Mouse (Mus musculus): ENCODE measurements at regions not wholly inside any gene's neighbourhood (a gene's known extent, or its start where the extent isn't known, plus 50 kb on each side); places are given as distances from the start of the nearest gene placed in this dataset.

DNA sequence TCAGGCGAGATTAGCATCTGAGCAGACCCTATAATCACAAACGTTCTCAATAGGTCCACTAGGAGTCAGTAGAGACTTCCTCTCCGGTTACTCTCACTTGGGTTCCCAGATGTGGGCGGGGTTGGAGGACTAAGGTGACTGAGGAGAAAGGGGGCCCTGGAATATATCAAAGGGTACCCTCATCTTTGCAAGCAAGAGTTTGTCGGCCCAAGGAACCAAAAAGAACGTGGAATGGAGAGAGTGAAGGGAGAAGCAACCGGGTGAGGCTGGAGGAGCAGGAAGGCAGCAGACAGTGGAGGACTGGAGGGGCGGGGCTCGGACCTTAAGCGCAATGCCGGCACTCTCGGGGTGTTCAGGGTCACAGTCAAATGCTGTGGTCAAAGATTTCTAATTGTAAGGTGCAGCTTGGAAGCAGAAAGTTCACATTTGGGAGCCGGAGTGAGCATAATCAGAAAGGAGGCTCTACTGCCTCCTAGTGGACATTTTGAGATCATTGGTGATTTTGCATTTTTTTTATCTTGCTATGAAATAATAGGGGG is 68.3 kb upstream of the Smox start (continued):
- TF ChIP-seq USF1 (IDR thresholded peaks at IDR 0.05; ENCODE audit: low read depth, low read length) (no peak), HCFC1 (IDR thresholded peaks at IDR 0.05; ENCODE audit: low read depth, low read length) (peak; percentile 29), MYC (IDR thresholded peaks at IDR 0.05; ENCODE audit: low read depth, low read length) (peak; percentile 11; the same call in 1 of the 2 replicates), MAX (IDR thresholded peaks at IDR 0.05; ENCODE audit: low read length) (no peak), MAZ (IDR thresholded peaks at IDR 0.05; ENCODE audit: low read depth, low read length) (peak; percentile 89), POLR2AphosphoS2 (IDR thresholded peaks at IDR 0.05; ENCODE audit: low read depth, low read length) (no peak)

- H3K27ac ChIP-seq (ENCODE audit: insufficient read depth, low read depth): no peak overlapping the region
- H3K4me3 ChIP-seq (replicated peaks in 1 of 3; ENCODE audit: low read depth in 2 of 3, low read length in 2 of 3, poor library complexity in 1 of 3): no peak overlapping the region
- H3K27me3 ChIP-seq (replicated peaks): no peaks in the 10 kb centered on the region
- H3K36me3 ChIP-seq (replicated peaks in 1 of 2; ENCODE audit: control insufficient read depth in 1 of 2, insufficient read depth in 1 of 2, low read length in 1 of 2): no peaks in the 10 kb centered on the region
- no peak overlapping the region for H3K4me2 ChIP-seq (ENCODE audit: insufficient read depth, low read depth, poor library complexity, severe bottlenecking)
- peaks cover 3 to 21% of the 10 kb centered on the region in 2 experiments for H3K4me1 ChIP-seq (ENCODE audit: control insufficient read depth in 1 of 2, insufficient read depth in 2 of 2)
- no peaks in the 10 kb centered on the region for H3K79me2 ChIP-seq (replicated peaks; ENCODE audit: control insufficient read depth, extremely low read depth, insufficient read depth, poor library complexity, severe bottlenecking)
- no peak for DNase-seq (ENCODE audit: extremely low read depth)
- TF ChIP-seq GABPA (IDR thresholded peaks at IDR 0.05; ENCODE audit: insufficient replicate concordance, low read depth, low read length): no peak
- no peak for TF ChIP-seq TCF12 (IDR thresholded peaks at IDR 0.05; ENCODE audit: low read depth, low read length)
- no peak for TF ChIP-seq PAX5 (IDR thresholded peaks at IDR 0.05; ENCODE audit: low read length)
- no peak for TF ChIP-seq BHLHE40 (IDR thresholded peaks at IDR 0.05; ENCODE audit: low read depth, low read length)
- no peak for TF ChIP-seq USF2 (conservative IDR thresholded peaks at IDR 0.05; ENCODE audit: low read depth, low read length)
- TF ChIP-seq SIN3A (IDR thresholded peaks at IDR 0.05; ENCODE audit: low read length): no peak
- no peak for TF ChIP-seq CTCF (conservative IDR thresholded peaks at IDR 0.05 in 1 of 2, IDR thresholded peaks at IDR 0.05 in 1 of 2; ENCODE audit: low read depth in 2 of 2, low read length in 2 of 2)
- no peak for TF ChIP-seq POLR2AphosphoS2 (IDR thresholded peaks at IDR 0.05; ENCODE audit: low read depth, low read length)
- TF ChIP-seq JUN (IDR thresholded peaks at IDR 0.05; ENCODE audit: insufficient read depth, low read depth, low read length): no peak
- TF ChIP-seq TBP (conservative IDR thresholded peaks at IDR 0.05; ENCODE audit: low read depth, low read length): no peak
- no peak for TF ChIP-seq CHD1 (IDR thresholded peaks at IDR 0.05; ENCODE audit: low read depth, low read length)
- in situ Hi-C loops (cut with MboI; ENCODE audit: low pct_ligation_motif_present, low pct_unique_long_range_greater_than_20kb, low sequenced_read_pairs) (loop anchor here (10.0 kb wide), 2 partner anchors 87 to 123 kb away; no protein-coding TSS in a partner anchor), dilution Hi-C loops (cut with MboI; ENCODE audit: extremely low pct_ligation_motif_present, extremely low pct_unique_long_range_greater_than_20kb, low sequenced_read_pairs) (no loop called here)
- no peaks in the 10 kb centered on the region for H3K9me3 ChIP-seq (replicated peaks; ENCODE audit: low read length)
- H3K9ac ChIP-seq (ENCODE audit: insufficient read depth, low read depth): no peak overlapping the region
These were observed 65.4 kb upstream of the Rnf24 start for GRCm38 (mm10) chr2:131418130-131418529.

DNA sequence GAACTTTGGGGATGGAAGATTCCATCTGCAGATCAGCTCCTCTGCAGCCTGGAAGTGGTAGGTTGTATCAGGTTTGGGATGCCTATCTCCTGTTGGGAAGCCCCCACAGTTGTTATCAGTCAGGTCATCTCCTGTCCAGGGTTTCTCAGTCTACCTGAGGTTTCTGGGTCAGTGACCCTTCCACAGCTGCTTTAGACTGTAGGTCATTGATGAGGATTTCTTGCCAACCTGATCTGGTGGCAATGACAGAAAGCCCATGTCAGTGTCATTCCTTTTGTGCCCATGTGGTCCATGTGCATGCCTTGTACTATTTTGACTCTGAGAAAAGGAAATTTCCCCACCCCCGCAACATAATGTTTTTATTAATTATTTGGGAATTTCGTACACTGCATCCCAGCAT is 64.8 kb upstream of the Rnf24 start:
- no peak overlapping the region for H3K4me3 ChIP-seq (replicated peaks in 1 of 3; ENCODE audit: low read depth in 2 of 3, low read length in 2 of 3, poor library complexity in 1 of 3)
- TF ChIP-seq E2F4 (IDR thresholded peaks at IDR 0.05; ENCODE audit: insufficient replicate concordance, low read depth, low read length): no peak
- peaks cover 3 to 18% of the 10 kb centered on the region in 2 experiments for H3K4me1 ChIP-seq (ENCODE audit: control insufficient read depth in 1 of 2, insufficient read depth in 2 of 2)
- no peaks in the 10 kb centered on the region for H3K79me2 ChIP-seq (replicated peaks; ENCODE audit: control insufficient read depth, extremely low read depth, insufficient read depth, poor library complexity, severe bottlenecking)
- no peak overlapping the region for H3K9ac ChIP-seq (ENCODE audit: insufficient read depth, low read depth)
- dilution Hi-C loops (cut with MboI; ENCODE audit: extremely low pct_ligation_motif_present, extremely low pct_unique_long_range_greater_than_20kb, low sequenced_read_pairs) (no loop called here), in situ Hi-C loops (cut with MboI; ENCODE audit: low pct_ligation_motif_present, low pct_unique_long_range_greater_than_20kb, low sequenced_read_pairs) (loop anchor here (10.0 kb wide), 2 partner anchors 87 to 123 kb away; no protein-coding TSS in a partner anchor)
- no peaks in the 10 kb centered on the region for H3K9me3 ChIP-seq (replicated peaks; ENCODE audit: low read length)
- no peak overlapping the region for H3K4me2 ChIP-seq (ENCODE audit: insufficient read depth, low read depth, poor library complexity, severe bottlenecking)
- no peak for DNase-seq (ENCODE audit: extremely low read depth)
- H3K27ac ChIP-seq (ENCODE audit: insufficient read depth, low read depth): no peak overlapping the region
- H3K36me3 ChIP-seq (replicated peaks in 1 of 2; ENCODE audit: control insufficient read depth in 1 of 2, insufficient read depth in 1 of 2, low read length in 1 of 2): no peaks in the 10 kb centered on the region
- no peaks in the 10 kb centered on the region for H3K27me3 ChIP-seq (replicated peaks)

All from CH12.LX (cell line).